Mouse (Mus musculus) CD4-positive helper T cell, adult 2 months (primary cell): ENCODE results near the gene Fam107b.

Source experiments
- DNase-seq: peaks from one replicate; pipeline ENCODE4 v3.0.0-alpha.2; 2012; ENCODE audit warnings: low read depth, missing footprints, low spot score

Gene Fam107b

DNA sequence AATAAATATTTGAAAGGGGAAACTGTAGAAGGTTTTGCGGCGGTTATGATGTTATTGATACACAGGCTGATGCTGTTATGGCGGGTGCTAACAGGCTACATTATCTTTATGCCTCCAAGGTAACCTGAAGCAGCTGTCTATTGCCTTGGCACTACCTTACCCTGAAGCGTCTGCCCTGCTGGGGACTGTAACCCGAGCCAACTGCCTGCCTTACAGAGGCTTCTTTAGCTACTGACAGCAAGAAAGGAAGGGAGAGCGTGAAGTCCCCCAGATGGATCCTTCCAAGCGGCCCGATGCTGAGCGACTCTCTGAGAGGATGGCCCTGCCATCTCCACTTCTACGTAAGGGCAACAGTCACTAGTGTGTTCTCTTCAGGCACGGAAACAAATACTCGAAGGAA, at the start of gene Fam107b:
TSS of gene Fam107b (plus strand) at position 303 of the 400 bp plus-strand sequence.
- DNase-seq, result no peak

DNA sequence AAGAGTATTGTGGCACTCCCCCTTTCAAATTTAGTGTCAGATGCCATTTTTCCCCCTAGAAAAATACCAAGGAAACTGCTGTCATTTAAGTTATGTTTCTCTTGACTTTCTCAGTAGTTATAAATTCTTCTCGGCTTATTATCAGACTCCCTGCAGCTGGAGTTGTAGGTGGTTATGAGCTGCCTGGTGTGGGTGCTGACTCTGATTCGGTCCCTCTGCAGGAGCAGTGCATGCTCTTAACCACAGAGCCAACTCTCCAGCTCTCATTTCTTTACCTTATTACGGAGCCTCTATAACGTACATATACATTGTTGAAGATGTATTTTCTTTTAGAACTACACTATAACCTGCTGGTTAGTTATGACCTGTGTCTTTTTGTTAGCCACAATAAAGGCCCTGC, 47.7 kb upstream of the Fam107b start:
- no peak for DNase-seq

GRCm38 (mm10) chr2:3526288-3526687, 44.0 kb upstream of the Fam107b start:
- no peak for DNase-seq

DNA sequence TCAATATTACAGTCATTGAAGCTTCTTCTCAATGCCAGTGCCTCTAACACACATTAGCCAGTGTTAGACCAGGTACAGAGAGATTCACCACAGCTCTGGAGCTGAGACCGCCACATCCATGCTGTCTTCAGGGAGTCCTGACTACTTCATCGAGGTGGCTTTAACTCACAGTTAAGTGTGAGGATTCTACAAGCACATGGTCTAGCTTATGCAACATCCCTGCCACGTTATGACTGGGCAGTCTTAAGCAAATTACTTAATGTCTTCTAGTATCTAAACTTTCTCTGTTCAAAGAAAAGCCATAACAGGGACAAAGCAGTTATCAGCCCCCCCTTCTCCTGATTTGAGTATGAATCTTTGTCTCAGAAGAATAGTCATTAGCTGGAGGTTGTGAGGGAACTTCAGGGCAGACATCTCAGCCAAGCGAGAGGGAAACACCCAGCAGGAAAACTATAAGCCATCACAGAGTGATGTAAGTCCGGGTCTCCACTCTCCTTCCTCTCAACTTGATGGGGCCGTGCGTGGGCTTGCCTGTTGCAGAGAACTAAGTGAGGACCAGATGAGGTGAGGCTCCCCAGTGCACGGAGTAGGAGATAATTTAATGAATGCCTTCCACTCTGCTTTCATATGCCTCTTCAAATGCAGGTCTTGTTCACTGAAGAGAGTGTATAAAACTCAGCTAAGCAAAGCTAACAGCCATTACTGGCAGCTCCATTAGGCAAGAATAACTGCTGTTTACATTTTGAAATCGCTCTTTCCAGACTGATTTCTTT, 28.8 kb upstream of the Fam107b start:
- no peak for DNase-seq

DNA sequence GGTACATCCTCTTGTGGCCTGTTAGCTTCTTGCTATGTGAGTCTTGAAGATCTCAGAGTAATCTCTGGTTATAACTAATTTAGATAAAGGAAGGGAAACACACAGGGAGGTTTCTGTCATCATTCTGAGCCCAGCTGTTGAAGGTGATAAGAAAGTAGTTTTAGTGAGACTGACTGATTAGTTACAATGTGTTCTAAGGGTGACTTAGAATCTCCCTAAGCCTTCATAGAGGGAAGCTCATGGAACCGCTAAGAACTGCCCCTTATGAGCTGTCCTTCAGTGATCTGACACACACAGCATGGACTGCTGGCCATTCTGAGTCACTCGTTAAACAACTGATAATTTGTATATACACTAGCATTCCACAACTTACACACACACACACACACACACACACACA, 24.2 kb upstream of the Fam107b start:
- no peak for DNase-seq

- peak; percentile 74 for DNase-seq
Observed at GRCm38 (mm10) chr2:3546588-3546987, 23.7 kb upstream of the Fam107b start.

DNA sequence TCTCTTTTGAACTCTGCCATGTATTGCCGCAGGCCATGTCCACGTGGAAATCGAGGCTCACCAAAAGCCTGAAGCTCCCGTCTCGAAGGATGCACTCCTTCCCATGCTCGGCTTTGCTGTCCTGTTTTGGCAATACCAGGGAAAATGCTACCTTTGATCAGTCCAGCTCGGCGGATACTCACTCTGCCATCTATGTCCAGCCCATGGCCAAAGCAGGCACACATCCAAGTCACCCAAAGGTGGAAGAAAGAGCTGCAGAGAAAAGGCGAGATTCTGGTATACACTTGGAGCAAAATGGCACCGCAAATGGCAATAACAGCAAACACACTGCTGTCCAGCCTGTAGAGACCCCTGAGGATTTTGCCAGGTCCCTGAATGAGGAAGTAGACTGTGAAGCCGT, 318 bp downstream of the Fam107b start:
- no peak for DNase-seq

- DNase-seq, result no peak
Observed at GRCm38 (mm10) chr2:3573883-3574282, 3.6 kb downstream of the Fam107b start.

GRCm38 (mm10) chr2:3575140-3575539, 4.9 kb downstream of the Fam107b start:
- no peak for DNase-seq

- no peak for DNase-seq
Observed at GRCm38 (mm10) chr2:3576346-3576745, 6.1 kb downstream of the Fam107b start.

DNA sequence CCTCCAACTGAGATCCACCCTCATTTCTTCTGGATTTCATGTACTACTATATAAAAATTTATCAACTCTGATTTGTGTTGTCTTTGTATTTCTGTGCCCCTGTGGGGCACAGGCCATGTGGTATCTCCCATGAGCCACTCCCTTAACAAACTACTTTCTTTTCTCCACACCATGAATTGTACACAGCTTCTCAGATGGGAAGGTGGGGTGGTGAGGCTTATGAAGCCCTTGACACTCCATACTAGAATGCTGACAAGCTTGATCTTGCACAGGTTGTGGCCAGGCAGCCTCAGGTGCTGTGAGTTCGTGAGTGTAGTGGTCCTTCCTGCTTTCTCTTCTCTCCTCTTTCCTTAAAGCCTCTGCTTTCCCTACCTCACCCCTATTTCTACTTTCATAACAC, 6.9 kb downstream of the Fam107b start:
- no peak for DNase-seq

DNA sequence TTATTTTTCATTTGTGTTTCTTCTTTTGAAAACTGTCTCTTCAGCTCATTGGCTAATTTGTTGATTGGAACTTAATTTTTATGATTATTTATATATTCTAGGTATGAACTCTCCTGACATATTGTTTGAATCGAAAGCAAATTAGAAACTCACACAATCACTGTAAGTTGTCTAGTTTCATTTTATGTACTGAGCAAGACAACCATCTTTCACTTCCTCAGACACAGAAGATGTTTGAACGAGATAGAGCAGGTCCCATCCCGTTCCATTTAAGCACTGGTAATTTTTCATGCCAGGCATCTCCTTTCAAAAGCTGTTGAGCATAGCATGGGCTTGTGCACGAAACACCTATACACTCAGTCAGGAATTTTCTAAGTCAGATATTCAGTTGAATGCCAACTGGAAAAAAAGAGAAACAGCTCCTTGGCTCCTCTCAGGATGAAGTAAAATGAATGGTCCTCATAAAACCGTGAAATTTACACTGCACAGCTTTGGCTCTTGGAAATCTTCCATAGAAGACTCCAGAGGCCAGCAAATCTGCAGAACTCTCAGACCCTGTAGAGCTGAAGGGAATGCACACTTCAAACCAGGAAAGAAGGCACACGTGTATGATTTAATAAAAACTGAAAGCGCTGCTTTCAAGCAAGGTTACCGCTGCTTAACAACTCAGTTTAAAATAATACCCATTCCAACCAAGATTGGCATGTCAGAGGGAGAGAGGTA, 8.1 kb downstream of the Fam107b start:
- no peak for DNase-seq

DNA sequence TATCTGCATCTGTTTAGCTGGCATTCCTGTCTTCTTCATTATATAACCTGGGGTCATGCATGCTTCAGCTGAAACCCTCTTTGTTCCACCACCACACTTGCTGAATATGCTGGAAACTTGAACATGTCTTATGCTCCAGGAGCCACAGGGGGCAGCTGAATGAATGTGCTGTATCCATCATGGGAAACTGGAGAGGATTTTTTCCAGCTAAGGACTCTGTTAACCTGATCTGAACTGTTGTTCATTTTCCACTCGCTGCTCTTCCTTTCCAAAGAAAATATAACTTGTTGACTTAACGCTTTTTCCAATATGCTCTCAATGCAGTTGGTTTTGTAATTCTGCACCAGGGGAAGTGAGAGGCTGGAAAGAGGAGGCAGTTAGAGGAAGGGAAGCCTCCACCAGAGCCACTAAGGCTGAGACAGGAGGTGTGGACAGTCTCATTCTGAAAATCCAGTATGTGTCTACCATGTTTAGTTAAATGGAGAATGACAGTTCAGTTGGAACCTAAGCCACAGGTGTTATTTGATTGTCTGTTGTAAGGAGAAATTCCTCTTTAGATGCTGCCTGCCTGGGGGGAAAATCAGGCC, 9.1 kb downstream of the Fam107b start:
- DNase-seq, result no peak

DNA sequence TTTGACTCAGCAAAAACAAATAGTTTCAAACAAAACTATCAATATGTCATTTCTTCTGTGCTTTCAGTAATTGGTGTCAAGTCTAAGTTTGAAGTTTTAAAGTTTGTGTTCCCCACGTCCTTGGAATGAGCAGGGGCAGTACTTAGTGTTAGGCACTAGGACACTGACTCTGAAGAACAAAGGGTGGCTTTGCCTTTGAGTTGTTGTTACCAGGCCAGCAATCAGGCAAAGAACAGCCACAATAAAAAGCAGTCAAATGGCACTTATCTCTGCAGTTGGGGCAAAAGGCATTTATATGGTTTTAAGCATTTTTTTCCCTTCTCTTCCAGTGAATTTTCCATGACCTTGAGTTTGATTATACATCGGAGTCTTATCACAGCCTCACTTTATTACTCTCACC, 12.5 kb downstream of the Fam107b start:
- no peak for DNase-seq

- DNase-seq, result no peak
Observed at GRCm38 (mm10) chr2:3585231-3585783, 15.0 kb downstream of the Fam107b start.

- no peak for DNase-seq
Observed at GRCm38 (mm10) chr2:3590086-3590915, 20.0 kb downstream of the Fam107b start.

- DNase-seq, result no peak
Observed at GRCm38 (mm10) chr2:3590916-3591197, 20.6 kb downstream of the Fam107b start.

DNA sequence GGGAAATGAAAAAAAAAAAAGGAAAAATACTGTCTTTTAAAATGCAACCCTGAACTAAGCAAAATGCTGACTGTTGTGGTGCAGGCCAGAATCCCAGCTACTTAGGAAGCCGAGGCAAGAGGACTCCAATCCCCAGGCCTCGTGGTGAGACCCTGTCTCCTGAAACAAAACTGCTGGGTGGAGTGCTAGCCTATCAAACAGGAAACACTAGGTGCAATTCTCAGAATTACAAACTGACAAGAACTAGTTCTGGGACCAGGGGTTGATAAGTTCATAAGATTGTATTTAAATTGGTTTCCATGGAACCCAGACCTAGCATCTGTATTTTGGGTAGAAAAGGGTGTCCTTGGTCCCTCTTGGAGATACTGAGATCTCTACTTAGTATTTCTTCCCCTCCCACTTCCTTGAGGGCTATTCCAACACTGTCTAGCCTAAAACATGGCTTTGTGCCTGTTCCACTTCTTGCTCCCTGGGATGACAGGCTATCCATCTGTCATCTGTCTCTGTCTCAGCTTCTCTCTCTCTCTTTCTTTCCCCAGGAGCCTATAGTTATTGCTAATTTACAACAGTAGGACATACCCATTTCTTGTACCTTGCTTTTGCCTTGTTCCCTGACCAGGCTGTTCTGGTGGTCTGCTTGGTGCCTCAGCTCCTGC, 24.5 kb downstream of the Fam107b start:
- DNase-seq, result no peak

DNA sequence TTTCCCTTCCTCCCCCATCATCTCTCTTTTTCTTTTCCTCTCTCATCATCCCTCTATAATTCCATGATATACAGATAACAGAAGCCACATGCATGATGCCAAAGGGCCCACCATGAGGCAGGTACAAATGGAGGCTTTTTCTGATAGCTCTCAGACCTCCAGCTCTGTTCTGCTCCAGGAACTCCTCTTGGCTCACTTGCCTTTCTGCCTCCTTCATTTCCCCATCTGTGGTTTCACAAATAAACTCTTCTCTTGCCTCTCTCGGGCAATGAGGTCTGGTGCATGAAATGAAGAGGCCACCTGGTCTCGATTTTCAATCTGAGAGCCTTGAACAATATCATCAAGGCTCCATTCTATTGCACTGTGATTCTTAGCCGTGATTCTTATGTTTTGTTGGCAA, 30.1 kb downstream of the Fam107b start:
- no peak for DNase-seq

DNA sequence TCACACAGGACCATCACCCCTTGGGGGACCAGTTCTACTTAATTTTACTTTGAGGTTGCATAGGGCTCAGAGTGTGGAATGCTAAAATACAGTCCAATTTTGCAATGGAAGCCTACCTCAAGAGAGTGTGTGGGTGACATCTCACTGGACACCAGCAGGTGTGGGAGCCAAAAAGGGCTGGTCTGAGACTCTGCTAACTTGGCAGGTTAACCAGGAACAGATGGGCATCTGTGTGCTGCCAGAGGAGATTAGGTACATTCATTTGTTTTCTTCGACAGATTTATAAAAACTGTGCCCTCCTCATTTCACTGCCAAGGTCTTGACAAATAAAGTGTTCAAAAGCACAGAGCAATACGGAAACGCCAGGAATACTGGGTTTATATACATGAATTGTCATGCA, 32.3 kb downstream of the Fam107b start:
- DNase-seq, result no peak

GRCm38 (mm10) chr2:3603181-3603580, 32.9 kb downstream of the Fam107b start:
- DNase-seq, result no peak
